Mouse (Mus musculus): ENCODE results near the gene Mylk.

GRCm38 (mm10) chr16:34909437-34909836 is 164.4 kb downstream of the Mylk start:
- TF ChIP-seq MYOD1 (IDR thresholded peaks at IDR 0.05; ENCODE audit: control insufficient read depth, insufficient read length, low read depth) (no peak), CTCF (IDR thresholded peaks at IDR 0.05; ENCODE audit: control insufficient read depth, insufficient read depth, insufficient read length) (no peak), MYOG (IDR thresholded peaks at IDR 0.05; ENCODE audit: control insufficient read depth, extremely low read depth, insufficient read length) (no peak), MAX (IDR thresholded peaks at IDR 0.05) (no peak), CEBPB (IDR thresholded peaks at IDR 0.05; ENCODE audit: low read depth) (no peak), FOSL1 (IDR thresholded peaks at IDR 0.05; ENCODE audit: insufficient read depth, low read length, poor library complexity, severe bottlenecking) (no peak), USF1 (IDR thresholded peaks at IDR 0.05; ENCODE audit: low read depth) (no peak)
